Mouse (Mus musculus) midbrain, embryonic 13.5 days (tissue): ENCODE measurements around the gene E2f2. TPM values are rescaled to one million over a fixed set of nuclear protein-coding genes. Genes with fewer than 3 reads are reported as not detected.

ENCODE experiments used
- ATAC-seq: fragments of 200-750 bp; cut with Nextera tagmentation; 2 replicates; pipeline ENCODE4 v1.8.0; 2017; ENCODE audit warnings: mild to moderate bottlenecking, moderate TSS enrichment, moderate library complexity
- H3K27ac ChIP-seq: fragments of 300-500 bp; sonication (generic); 2 replicates; pipeline ENCODE4 v1.5.1; 2015; ENCODE audit warnings: inconsistent platforms, mild to moderate bottlenecking, moderate library complexity
- H3K27me3 ChIP-seq: fragments of 300-500 bp; sonication (generic); 2 replicates; pipeline ENCODE4 v1.6.1; 2015; ENCODE audit warnings: mild to moderate bottlenecking, inconsistent platforms
- H3K36me3 ChIP-seq: fragments of 300-500 bp; sonication (generic); 2 replicates; pipeline ENCODE4 v1.6.1; 2015; ENCODE audit warnings: mild to moderate bottlenecking, inconsistent platforms
- H3K4me1 ChIP-seq: fragments of 300-500 bp; sonication (generic); replicated peaks from 2 replicates; pipeline ENCODE4 v1.6.1; 2015; ENCODE audit warnings: inconsistent platforms
- H3K4me2 ChIP-seq: fragments of 300-500 bp; sonication (generic); replicated peaks from 2 replicates; pipeline ENCODE4 v1.6.1; 2015; ENCODE audit warnings: moderate library complexity, mild to moderate bottlenecking, inconsistent platforms
- H3K4me3 ChIP-seq: fragments of 300-500 bp; sonication (generic); replicated peaks from 2 replicates; pipeline ENCODE4 v1.5.1; 2015; ENCODE audit warnings: mild to moderate bottlenecking, inconsistent platforms
- H3K9ac ChIP-seq: fragments of 300-500 bp; sonication (generic); replicated peaks from 2 replicates; pipeline ENCODE4 v1.6.1; 2015; ENCODE audit warnings: mild to moderate bottlenecking, inconsistent platforms
- H3K9me3 ChIP-seq: fragments of 300-500 bp; sonication (generic); 2 replicates; pipeline ENCODE4 v1.6.1; 2016; ENCODE audit warnings: mild to moderate bottlenecking, inconsistent platforms
- WGBS: fragments of 180-500 bp; shearing (Covaris S2); methylation state at CpG from one replicate; pipeline ENCODE4 v1.1.7; 2015; 5-methylcytosine and 5-hydroxymethylcytosine counted together
- polyA plus RNA-seq: library from polyadenylated mRNA; unstranded; fragments of >200 nt; fragmentation: Nextera tagmentation; extraction: Ambion mirVana; gene quantifications from 2 replicates; pipeline ENCODE4 v1.2.1, GENCODE M21; 2015

The E2f2 gene
- polyA plus RNA-seq, 1 experiment from 2014 or later: 3.8 TPM

DNA sequence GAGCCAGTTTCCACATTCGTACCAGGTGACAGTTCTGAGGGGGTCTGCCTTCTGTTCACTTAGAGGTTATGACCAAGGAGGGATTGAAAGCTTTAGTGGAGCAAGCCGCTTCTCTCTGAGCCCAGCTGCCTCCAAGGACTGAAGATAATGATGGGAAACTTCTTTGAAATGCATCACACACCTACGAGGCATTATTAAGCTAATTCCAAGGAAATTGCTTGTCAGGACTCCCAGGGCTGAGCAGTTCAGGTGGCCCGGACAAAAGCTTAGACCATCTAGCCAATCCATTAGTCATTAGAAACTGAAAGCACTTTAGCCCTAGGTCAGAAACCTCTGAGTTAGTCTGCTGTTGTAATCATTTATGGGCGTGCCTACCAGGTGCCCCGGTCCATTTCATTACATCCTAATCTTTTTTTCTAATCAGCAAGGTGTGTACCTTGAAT is 25.5 kb upstream of the E2f2 start:
- H3K4me3 ChIP-seq: no peak overlapping the region
- H3K27ac ChIP-seq: no peak overlapping the region; the same call in 1 of the 2 replicates
- H3K4me1 ChIP-seq: peaks cover 77% of the 10 kb centered on the region
- ATAC-seq: no peak
- no peaks in the 10 kb centered on the region for H3K36me3 ChIP-seq
- no peaks in the 10 kb centered on the region for H3K9me3 ChIP-seq
- 0 out of 2 replicates have a peak overlapping the region, but pooled peaks have one; percentile 15 for H3K9ac ChIP-seq
- peaks cover 15% of the 10 kb centered on the region for H3K27me3 ChIP-seq
- 6% methylated on average over 6 of the region's 6 CpGs for WGBS
- H3K4me2 ChIP-seq: peak overlapping the region; percentile 76

DNA sequence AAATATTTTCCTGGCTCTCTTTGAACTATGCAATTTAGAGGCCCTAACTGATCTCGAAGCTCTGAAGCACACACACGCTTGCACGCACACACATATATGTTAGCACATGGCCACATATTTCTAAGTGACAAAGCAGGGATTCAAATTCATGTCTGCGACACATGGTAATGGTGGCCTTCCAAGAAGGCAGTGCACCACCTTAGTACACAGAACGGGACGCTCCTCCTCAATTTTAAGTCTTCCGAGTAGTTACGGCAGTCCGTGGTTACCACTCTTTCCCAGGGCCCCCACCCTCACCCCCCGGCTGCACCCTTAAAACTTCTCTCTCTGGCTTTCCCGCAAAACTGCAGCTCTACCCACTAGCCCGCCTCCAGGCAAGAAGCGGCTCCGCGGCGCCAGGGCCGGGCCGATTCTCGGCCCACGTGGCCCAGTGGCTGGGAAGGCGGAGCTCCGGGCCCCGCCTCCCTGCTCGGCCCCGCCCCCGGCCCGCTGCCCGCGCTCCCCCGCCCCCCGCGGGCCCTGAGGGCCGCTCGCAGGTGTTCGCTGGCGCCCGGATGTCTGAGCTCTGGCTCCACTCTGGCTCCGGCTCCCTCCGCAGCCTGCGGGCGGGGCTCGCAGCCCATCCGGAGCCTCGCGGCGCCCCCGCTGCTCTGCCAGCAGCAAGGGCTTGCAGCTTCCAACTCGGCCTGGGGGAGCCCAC is 24.6 kb upstream of the E2f2 start:
- peak overlapping the region; percentile 8; the same call in 1 of the 2 replicates for H3K27ac ChIP-seq
- ATAC-seq: peak; percentile 78
- peaks cover 15% of the 10 kb centered on the region for H3K27me3 ChIP-seq
- H3K4me3 ChIP-seq: peak overlapping the region; percentile 45
- peak overlapping the region; percentile 76 for H3K4me2 ChIP-seq
- WGBS: 2% methylated on average over 44 of the region's 48 CpGs
- peaks cover 69% of the 10 kb centered on the region for H3K4me1 ChIP-seq
- no peaks in the 10 kb centered on the region for H3K36me3 ChIP-seq
- peak overlapping the region; percentile 60 for H3K9ac ChIP-seq
- H3K9me3 ChIP-seq: no peaks in the 10 kb centered on the region

DNA sequence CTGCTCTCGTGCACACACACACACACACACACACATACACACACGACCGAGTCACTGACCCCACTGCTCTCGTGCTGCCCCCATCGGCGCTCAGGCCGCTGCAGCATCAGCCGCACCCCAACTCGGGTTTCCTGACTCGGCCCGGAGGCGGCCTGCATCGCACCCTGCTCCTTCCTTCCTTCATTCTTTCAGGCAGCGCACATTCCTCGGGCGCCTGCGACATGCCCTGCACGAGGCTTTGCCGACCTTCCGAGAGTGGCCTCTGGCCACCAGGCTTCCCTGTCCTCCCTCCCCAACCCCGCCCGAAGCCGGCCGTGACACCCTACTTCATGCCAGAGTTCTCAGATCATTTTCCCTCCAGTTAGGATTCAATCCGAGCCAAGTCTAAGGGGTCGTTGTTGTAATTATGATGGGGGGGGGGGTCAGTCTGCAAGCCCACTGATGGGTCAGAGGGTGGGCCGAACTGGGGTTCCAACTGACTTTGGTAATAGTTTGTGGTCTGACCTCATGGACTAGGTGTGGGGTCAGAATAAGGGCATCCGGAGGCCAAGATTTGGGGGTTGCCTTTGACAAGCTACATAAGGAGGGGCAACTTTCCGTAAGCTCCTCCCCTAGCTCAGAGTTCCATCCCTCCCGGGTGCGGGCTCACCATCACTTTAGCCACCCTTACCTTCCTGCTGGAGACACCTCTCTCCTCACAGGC is 23.7 kb upstream of the E2f2 start:
- Histone ChIP-seq H3K27me3 (peaks cover 15% of the 10 kb centered on the region), H3K4me1 (peaks cover 60% of the 10 kb centered on the region), H3K4me2 (peak overlapping the region; percentile 76), H3K9ac (peak overlapping the region; percentile 60; the same call in 1 of the 2 replicates), H3K36me3 (no peaks in the 10 kb centered on the region), H3K4me3 (peak overlapping the region; percentile 45), H3K9me3 (no peaks in the 10 kb centered on the region), H3K27ac (0 out of 2 replicates have a peak overlapping the region, but pooled peaks have one; percentile 22)
- ATAC-seq: no peak; the same call in 1 of the 2 replicates
- 8% methylated on average over 30 of the region's 31 CpGs for WGBS

DNA sequence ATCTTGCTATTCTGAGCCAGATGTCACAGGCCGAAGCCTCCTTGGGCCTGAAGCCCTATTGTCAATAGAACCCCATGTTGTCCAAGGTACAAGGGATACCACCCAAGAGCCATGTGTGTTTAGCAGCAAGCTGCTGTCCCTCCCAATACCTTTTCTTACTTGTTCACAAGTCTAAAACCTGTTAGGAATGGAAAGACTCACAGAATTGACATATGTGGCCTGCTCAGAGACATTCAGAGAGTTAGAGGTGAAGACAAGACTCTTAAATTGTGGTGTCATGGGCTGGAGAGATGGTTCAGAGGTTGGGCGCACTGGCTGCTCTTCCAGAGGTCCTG is 23.2 kb upstream of the E2f2 start:
- Histone ChIP-seq H3K4me3 (no peak overlapping the region), H3K4me1 (peaks cover 54% of the 10 kb centered on the region), H3K9ac (no peak overlapping the region), H3K27ac (no peak overlapping the region), H3K4me2 (no peak overlapping the region), H3K27me3 (peaks cover 15% of the 10 kb centered on the region), H3K9me3 (no peaks in the 10 kb centered on the region), H3K36me3 (no peaks in the 10 kb centered on the region)
- WGBS: 77% methylated on average over 2 of the region's 2 CpGs
- ATAC-seq: no peak

DNA sequence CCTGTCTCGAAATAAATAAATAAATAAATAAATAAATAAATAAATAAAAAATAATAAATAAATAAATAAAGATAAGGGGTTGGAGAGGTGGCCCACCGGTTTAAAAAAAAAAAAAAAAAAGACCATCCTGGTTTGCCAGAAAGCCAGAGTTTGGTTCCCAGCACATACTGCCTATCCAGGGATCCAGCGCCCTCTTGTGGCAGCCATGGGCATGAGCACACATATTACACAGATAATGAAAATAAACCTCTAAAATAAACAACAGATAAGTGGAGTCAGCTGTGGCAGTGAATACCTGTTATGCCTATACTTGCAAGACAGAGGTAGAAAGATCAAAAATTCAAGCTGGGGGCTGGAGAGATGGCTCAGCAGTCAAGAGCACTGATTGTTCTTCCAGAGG is 22.5 kb upstream of the E2f2 start:
- WGBS: 38% methylated on average over 3 of the region's 3 CpGs

DNA sequence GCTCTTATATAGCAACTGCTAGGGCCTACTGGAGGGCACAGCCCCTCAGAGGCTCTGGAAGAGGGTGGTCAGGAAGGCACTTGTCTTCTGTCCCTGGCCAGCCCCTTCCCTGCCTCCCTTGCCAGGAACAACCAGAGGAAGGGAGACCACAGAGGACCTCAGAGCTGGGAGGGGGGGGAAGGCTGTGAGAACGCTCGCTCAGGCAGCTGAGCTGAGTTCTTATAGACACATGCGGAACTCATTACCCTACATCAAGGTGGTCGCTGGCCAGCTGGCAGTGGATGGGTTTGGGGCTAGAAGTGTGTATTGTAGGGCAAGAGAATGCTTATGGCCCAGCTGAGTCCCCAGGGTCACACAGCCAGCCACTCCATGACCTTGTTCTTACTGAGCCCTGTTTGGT is 21.6 kb upstream of the E2f2 start:
- Histone ChIP-seq H3K36me3 (no peaks in the 10 kb centered on the region), H3K27me3 (peaks cover 8% of the 10 kb centered on the region), H3K4me3 (no peak overlapping the region), H3K9ac (no peak overlapping the region; the same call in 1 of the 2 replicates), H3K4me1 (peaks cover 38% of the 10 kb centered on the region), H3K9me3 (no peaks in the 10 kb centered on the region), H3K4me2 (no peak overlapping the region), H3K27ac (no peak overlapping the region)
- 22% methylated on average over 4 of the region's 4 CpGs for WGBS
- ATAC-seq: no peak

More for the DNA sequence above, 22.5 kb upstream of the E2f2 start:
- H3K4me3 ChIP-seq: no peak overlapping the region
- peaks cover 47% of the 10 kb centered on the region for H3K4me1 ChIP-seq
- no peak overlapping the region for H3K4me2 ChIP-seq
- H3K27ac ChIP-seq: no peak overlapping the region
- no peak for ATAC-seq
- H3K9ac ChIP-seq: no peak overlapping the region
- H3K9me3 ChIP-seq: no peaks in the 10 kb centered on the region
- no peaks in the 10 kb centered on the region for H3K36me3 ChIP-seq
- H3K27me3 ChIP-seq: peaks cover 15% of the 10 kb centered on the region

DNA sequence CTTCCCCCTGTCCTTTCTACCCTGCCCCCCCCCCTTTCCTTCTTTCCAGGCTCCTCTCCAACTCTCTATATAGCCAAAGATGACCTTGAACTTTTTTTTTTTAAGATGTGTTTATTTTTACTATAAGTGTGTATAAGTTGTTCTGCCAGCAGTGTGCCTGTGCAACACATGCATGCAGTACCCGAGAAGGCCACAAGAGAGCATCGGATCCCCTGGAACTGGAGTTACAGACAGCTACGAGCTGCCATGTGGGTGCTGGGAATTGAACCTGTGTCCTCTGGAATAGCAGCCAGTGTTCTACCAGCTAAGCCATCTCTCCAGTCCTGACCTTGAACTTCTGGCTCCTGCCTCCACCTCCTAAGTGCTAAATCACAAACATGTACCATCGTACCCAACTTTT is 19.4 kb upstream of the E2f2 start:
- no peak overlapping the region for H3K27ac ChIP-seq
- H3K4me1 ChIP-seq: peaks cover 18% of the 10 kb centered on the region
- no peak for ATAC-seq
- 94% methylated on average over 4 of the region's 4 CpGs for WGBS
- H3K36me3 ChIP-seq: no peaks in the 10 kb centered on the region
- no peak overlapping the region for H3K4me3 ChIP-seq
- H3K9me3 ChIP-seq: no peaks in the 10 kb centered on the region
- no peak overlapping the region for H3K9ac ChIP-seq
- no peaks in the 10 kb centered on the region for H3K27me3 ChIP-seq
- no peak overlapping the region for H3K4me2 ChIP-seq

DNA sequence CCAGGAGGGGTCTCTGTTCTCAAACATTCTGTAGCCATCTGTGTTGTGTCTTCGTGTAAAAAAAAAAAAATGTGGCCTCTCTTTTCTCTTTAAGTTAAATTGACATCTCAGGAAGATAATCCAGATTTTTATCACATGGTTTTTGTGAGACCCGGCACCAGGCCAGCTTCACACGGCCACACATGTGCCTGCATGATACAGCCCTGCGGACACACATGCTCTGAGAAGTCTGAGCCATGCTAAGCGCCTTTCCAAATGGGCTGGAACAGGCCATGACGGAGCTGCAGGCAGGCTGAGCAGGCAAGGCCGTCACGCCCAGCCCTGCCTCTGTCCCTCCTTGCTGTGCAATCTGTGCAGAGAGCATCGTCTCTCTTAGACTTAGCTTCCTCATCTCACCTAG is 17.7 kb upstream of the E2f2 start:
- Histone ChIP-seq H3K9ac (no peak overlapping the region), H3K4me2 (no peak overlapping the region), H3K27me3 (no peaks in the 10 kb centered on the region), H3K36me3 (no peaks in the 10 kb centered on the region), H3K4me3 (no peak overlapping the region), H3K9me3 (no peaks in the 10 kb centered on the region), H3K4me1 (peaks cover 11% of the 10 kb centered on the region), H3K27ac (no peak overlapping the region)
- WGBS: 66% methylated on average over 9 of the region's 9 CpGs
- no peak for ATAC-seq

DNA sequence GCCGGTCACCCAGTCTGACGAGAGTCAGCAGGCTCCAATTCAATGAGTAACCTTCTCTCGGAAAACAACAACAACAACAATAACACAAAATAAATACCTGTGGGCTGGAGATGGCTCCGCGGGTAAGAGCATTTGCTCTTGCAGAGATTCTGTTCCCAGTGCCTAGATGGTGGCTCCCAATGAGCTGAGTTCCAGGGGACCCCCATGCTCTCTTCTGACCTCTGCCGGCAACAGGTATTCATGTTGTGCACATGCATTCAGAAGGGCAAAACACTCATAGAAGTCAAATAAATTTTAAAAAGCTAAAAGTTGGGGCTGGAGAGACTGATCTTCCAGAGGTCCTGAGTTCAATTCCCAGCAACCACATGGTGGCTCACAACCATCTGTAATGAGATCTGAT is 13.7 kb upstream of the E2f2 start:
- H3K4me2 ChIP-seq: no peak overlapping the region
- WGBS: 83% methylated on average over 6 of the region's 6 CpGs
- no peak overlapping the region for H3K27ac ChIP-seq
- no peak for ATAC-seq
- H3K9me3 ChIP-seq: no peaks in the 10 kb centered on the region
- no peak overlapping the region for H3K9ac ChIP-seq
- H3K4me3 ChIP-seq: no peak overlapping the region
- H3K4me1 ChIP-seq: peaks cover 13% of the 10 kb centered on the region
- no peaks in the 10 kb centered on the region for H3K27me3 ChIP-seq
- no peaks in the 10 kb centered on the region for H3K36me3 ChIP-seq

DNA sequence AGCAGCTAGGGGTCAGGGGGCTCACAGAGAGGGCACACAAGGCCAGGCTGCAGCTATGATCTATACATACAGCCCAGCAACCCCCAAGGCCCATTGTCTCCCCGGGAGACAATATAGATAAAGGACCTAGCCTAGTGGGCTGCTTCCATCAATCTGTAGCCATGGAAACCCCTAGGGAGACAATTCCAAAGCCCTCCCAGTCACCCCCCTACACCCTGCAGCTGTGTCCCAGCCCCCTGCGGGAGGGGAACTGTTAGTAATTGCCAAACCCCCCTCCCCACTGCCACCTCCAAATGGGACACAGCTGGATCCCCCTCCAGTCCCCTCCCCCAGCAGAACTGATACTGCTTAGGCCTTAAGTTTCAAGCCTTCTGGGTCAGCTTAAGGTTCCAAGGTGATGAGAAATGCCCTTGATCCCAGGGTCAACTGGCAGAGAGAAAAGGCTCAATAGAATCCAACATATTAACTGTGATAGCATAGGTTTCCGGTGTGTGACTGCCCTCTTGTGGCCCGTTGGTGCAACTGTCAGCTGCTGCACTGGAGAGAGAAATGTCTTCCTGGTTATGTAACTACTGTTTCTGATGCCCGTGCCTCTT is 12.3 kb upstream of the E2f2 start:
- Histone ChIP-seq H3K4me3 (no peak overlapping the region), H3K9ac (peak overlapping the region; percentile 41; the same call in 1 of the 2 replicates), H3K4me1 (peaks cover 13% of the 10 kb centered on the region), H3K27me3 (no peaks in the 10 kb centered on the region), H3K4me2 (no peak overlapping the region), H3K36me3 (no peaks in the 10 kb centered on the region), H3K9me3 (no peaks in the 10 kb centered on the region), H3K27ac (peak overlapping the region; percentile 64)
- ATAC-seq: peak; percentile 75
- 2% methylated on average over 5 of the region's 5 CpGs for WGBS

DNA sequence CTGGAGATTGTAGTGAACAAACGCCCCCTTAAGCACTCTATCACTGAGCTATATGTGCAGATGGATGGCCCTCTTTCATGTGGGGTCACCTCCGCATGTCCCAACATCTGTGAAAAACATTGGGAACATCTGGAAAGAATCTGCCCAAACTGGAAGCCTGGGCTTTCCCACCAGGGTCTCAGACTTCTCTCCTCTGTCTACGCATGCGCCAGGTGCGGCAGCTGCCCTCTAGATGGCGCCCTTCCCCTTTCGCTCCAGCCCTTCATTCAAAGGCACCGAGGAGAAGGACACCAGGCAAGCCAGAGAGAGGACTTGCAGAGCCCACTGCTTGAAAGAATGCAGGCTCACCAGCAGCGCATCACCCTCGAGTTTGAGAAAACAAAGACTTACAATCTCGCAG is 8.7 kb upstream of the E2f2 start:
- Histone ChIP-seq H3K27ac (no peak overlapping the region), H3K27me3 (no peaks in the 10 kb centered on the region), H3K4me1 (peaks cover 13% of the 10 kb centered on the region), H3K4me3 (no peak overlapping the region), H3K9me3 (no peaks in the 10 kb centered on the region), H3K9ac (no peak overlapping the region), H3K4me2 (no peak overlapping the region; the same call in 1 of the 2 replicates), H3K36me3 (no peaks in the 10 kb centered on the region)
- 5% methylated on average over 11 of the region's 11 CpGs for WGBS
- peak; percentile 64 for ATAC-seq

DNA sequence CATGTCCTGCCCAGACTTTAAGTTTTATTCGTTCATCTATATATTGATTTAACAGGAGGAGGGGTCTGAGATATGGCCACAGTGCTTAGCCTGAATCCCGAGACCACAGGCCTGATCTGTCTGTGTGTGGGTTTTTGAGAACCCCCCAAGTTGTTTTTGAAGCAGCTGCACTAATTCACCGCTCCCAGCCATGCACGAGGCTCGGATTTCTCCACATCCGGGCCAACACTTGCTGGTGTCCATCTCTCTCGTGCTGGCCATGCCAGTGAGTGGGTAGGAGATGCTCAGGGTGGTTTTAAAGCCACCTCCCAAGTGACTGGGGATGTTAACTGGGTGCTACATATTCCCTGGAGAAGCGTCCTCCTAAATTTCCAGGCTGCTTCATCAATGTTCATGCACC is 7.2 kb upstream of the E2f2 start:
- WGBS: 86% methylated on average over 8 of the region's 8 CpGs

More for the DNA sequence above, 7.2 kb upstream of the E2f2 start:
- Histone ChIP-seq H3K27ac (no peak overlapping the region), H3K4me3 (no peak overlapping the region), H3K9me3 (no peaks in the 10 kb centered on the region), H3K9ac (no peak overlapping the region), H3K4me2 (no peak overlapping the region), H3K27me3 (no peaks in the 10 kb centered on the region), H3K4me1 (peaks cover 7% of the 10 kb centered on the region), H3K36me3 (no peaks in the 10 kb centered on the region)
- ATAC-seq: no peak
